Mouse (Mus musculus): ENCODE data around the gene Rpp14.

DNA sequence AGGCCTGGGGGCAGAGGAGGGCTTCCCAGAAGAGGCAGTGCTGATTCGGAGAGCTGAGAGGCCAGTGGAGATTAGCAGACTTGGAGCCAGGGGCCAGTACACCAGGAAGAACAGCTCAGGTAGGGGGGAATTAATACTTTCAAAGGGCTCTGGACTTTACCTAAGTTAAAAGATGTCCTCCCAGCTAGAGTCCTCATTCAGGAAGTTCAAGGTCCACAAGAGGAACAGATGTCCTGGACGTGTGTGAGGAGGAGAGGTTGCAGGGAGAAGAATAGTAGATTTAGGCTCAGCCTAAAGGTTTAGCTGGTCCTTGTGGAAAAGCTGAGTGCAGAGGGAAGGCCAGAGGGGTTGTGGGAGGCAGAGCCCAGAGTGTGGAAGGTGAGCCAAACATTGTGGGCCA, 54.1 kb downstream of the Rpp14 start:
- TF ChIP-seq GATA1 (IDR thresholded peaks at IDR 0.05; ENCODE audit: borderline replicate concordance, low read length), result no peak
- no peak for TF ChIP-seq FLI1 (IDR thresholded peaks at IDR 0.05; ENCODE audit: low read length)

Data from megakaryocyte, embryonic 14.5 days (primary cell).